Mouse (Mus musculus): ENCODE measurements at regions not wholly inside any gene's neighbourhood (a gene's known extent, or its start where the extent isn't known, plus 50 kb on each side); places are given as distances from the start of the nearest gene placed in this dataset.

GRCm38 (mm10) chr9:115547625-115548325, 237.6 kb upstream of the Stt3b start:
- Histone ChIP-seq H3K27me3 (ENCODE audit: control insufficient read depth, insufficient read depth, insufficient read length) (no peaks in the 10 kb centered on the region), H3ac (ENCODE audit: control insufficient read depth, insufficient read length) (no peak overlapping the region), H3K79me2 (ENCODE audit: control insufficient read depth, insufficient read depth) (no peaks in the 10 kb centered on the region), H3K36me3 (ENCODE audit: control insufficient read depth, insufficient read depth) (no peaks in the 10 kb centered on the region), H3K4me2 (ENCODE audit: low read depth) (no peak overlapping the region), H3K4me3 (no peak overlapping the region)
- TF ChIP-seq CEBPB (IDR thresholded peaks at IDR 0.05; ENCODE audit: insufficient read depth, poor library complexity, severe bottlenecking): no peak
- TF ChIP-seq REST (IDR thresholded peaks at IDR 0.05; ENCODE audit: insufficient read depth, insufficient read length): no peak
- no peak for TF ChIP-seq E2F4 (IDR thresholded peaks at IDR 0.05; ENCODE audit: insufficient read depth)
- no peak for TF ChIP-seq SRF (IDR thresholded peaks at IDR 0.05; ENCODE audit: control insufficient read depth, insufficient read length, low read depth)
- TF ChIP-seq TCF12 (IDR thresholded peaks at IDR 0.05; ENCODE audit: insufficient read depth, poor library complexity, severe bottlenecking): no peak
- TF ChIP-seq MYOG (IDR thresholded peaks at IDR 0.05; ENCODE audit: control insufficient read depth in 1 of 3, insufficient read depth in 1 of 3, insufficient read length in 2 of 3, low read depth in 2 of 3): no peak
- TF ChIP-seq MAX (IDR thresholded peaks at IDR 0.05; ENCODE audit: low read depth): no peak
- no peak for TF ChIP-seq POLR2A (IDR thresholded peaks at IDR 0.05; ENCODE audit: insufficient read length, low read depth)
- no peak for TF ChIP-seq TCF3 (IDR thresholded peaks at IDR 0.05; ENCODE audit: insufficient read length, low read depth)
- no peak for TF ChIP-seq POLR2AphosphoS2 (IDR thresholded peaks at IDR 0.05; ENCODE audit: insufficient read length, low read depth)
- no peak for TF ChIP-seq USF1 (IDR thresholded peaks at IDR 0.05; ENCODE audit: low read depth)
- no peak for TF ChIP-seq MYOD1 (IDR thresholded peaks at IDR 0.05; ENCODE audit: control insufficient read depth in 1 of 3, insufficient read length in 2 of 3, low read depth in 2 of 3)

GRCm38 (mm10) chr9:115548722-115549349, 238.6 kb upstream of the Stt3b start:
- Histone ChIP-seq H3K36me3 (ENCODE audit: control insufficient read depth, insufficient read depth) (no peaks in the 10 kb centered on the region), H3K4me3 (no peak overlapping the region), H3ac (ENCODE audit: control insufficient read depth, insufficient read length) (no peak overlapping the region), H3K79me2 (ENCODE audit: control insufficient read depth, insufficient read depth) (no peaks in the 10 kb centered on the region), H3K4me2 (ENCODE audit: low read depth) (no peak overlapping the region), H3K27me3 (ENCODE audit: control insufficient read depth, insufficient read depth, insufficient read length) (no peaks in the 10 kb centered on the region)
- TF ChIP-seq SRF (IDR thresholded peaks at IDR 0.05; ENCODE audit: control insufficient read depth, insufficient read length, low read depth): no peak
- no peak for TF ChIP-seq TCF3 (IDR thresholded peaks at IDR 0.05; ENCODE audit: insufficient read length, low read depth)
- no peak for TF ChIP-seq MYOD1 (IDR thresholded peaks at IDR 0.05; ENCODE audit: control insufficient read depth in 1 of 3, insufficient read length in 2 of 3, low read depth in 2 of 3)
- TF ChIP-seq E2F4 (IDR thresholded peaks at IDR 0.05; ENCODE audit: insufficient read depth): no peak
- no peak for TF ChIP-seq USF1 (IDR thresholded peaks at IDR 0.05; ENCODE audit: low read depth)
- TF ChIP-seq MYOG (IDR thresholded peaks at IDR 0.05; ENCODE audit: control insufficient read depth in 1 of 3, insufficient read depth in 1 of 3, insufficient read length in 2 of 3, low read depth in 2 of 3): no peak
- no peak for TF ChIP-seq CEBPB (IDR thresholded peaks at IDR 0.05; ENCODE audit: insufficient read depth, poor library complexity, severe bottlenecking)
- no peak for TF ChIP-seq POLR2A (IDR thresholded peaks at IDR 0.05; ENCODE audit: insufficient read length, low read depth)
- TF ChIP-seq TCF12 (IDR thresholded peaks at IDR 0.05; ENCODE audit: insufficient read depth, poor library complexity, severe bottlenecking): no peak
- TF ChIP-seq MAX (IDR thresholded peaks at IDR 0.05; ENCODE audit: low read depth): no peak
- TF ChIP-seq POLR2AphosphoS2 (IDR thresholded peaks at IDR 0.05; ENCODE audit: insufficient read length, low read depth): no peak
- no peak for TF ChIP-seq REST (IDR thresholded peaks at IDR 0.05; ENCODE audit: insufficient read depth, insufficient read length)

GRCm38 (mm10) chr9:115551080-115551479, 240.9 kb upstream of the Stt3b start:
- no peak for TF ChIP-seq CEBPB (IDR thresholded peaks at IDR 0.05; ENCODE audit: insufficient read depth, poor library complexity, severe bottlenecking)
- TF ChIP-seq MYOG (IDR thresholded peaks at IDR 0.05; ENCODE audit: control insufficient read depth in 1 of 3, insufficient read depth in 1 of 3, insufficient read length in 2 of 3, low read depth in 2 of 3): no peak
- TF ChIP-seq POLR2AphosphoS2 (IDR thresholded peaks at IDR 0.05; ENCODE audit: insufficient read length, low read depth): no peak
- TF ChIP-seq SRF (IDR thresholded peaks at IDR 0.05; ENCODE audit: control insufficient read depth, insufficient read length, low read depth): no peak
- no peak for TF ChIP-seq USF1 (IDR thresholded peaks at IDR 0.05; ENCODE audit: low read depth)
- no peak for TF ChIP-seq REST (IDR thresholded peaks at IDR 0.05; ENCODE audit: insufficient read depth, insufficient read length)
- no peak for TF ChIP-seq POLR2A (IDR thresholded peaks at IDR 0.05; ENCODE audit: insufficient read length, low read depth)
- TF ChIP-seq MAX (IDR thresholded peaks at IDR 0.05; ENCODE audit: low read depth): no peak
- no peak for TF ChIP-seq TCF3 (IDR thresholded peaks at IDR 0.05; ENCODE audit: insufficient read length, low read depth)
- no peak for TF ChIP-seq TCF12 (IDR thresholded peaks at IDR 0.05; ENCODE audit: insufficient read depth, poor library complexity, severe bottlenecking)
- no peak for TF ChIP-seq E2F4 (IDR thresholded peaks at IDR 0.05; ENCODE audit: insufficient read depth)
- no peak for TF ChIP-seq MYOD1 (IDR thresholded peaks at IDR 0.05; ENCODE audit: control insufficient read depth in 1 of 3, insufficient read length in 2 of 3, low read depth in 2 of 3)
- H3K36me3 ChIP-seq (ENCODE audit: control insufficient read depth, insufficient read depth): no peaks in the 10 kb centered on the region
- no peaks in the 10 kb centered on the region for H3K27me3 ChIP-seq (ENCODE audit: control insufficient read depth, insufficient read depth, insufficient read length)
- no peak overlapping the region for H3K4me2 ChIP-seq (ENCODE audit: low read depth)
- no peak overlapping the region for H3K4me3 ChIP-seq
- H3K79me2 ChIP-seq (ENCODE audit: control insufficient read depth, insufficient read depth): no peaks in the 10 kb centered on the region
- H3ac ChIP-seq (ENCODE audit: control insufficient read depth, insufficient read length): no peak overlapping the region

GRCm38 (mm10) chr9:115551501-115551900, 241.3 kb upstream of the Stt3b start:
- Histone ChIP-seq H3K27me3 (ENCODE audit: control insufficient read depth, insufficient read depth, insufficient read length) (no peaks in the 10 kb centered on the region), H3K4me3 (no peak overlapping the region), H3K79me2 (ENCODE audit: control insufficient read depth, insufficient read depth) (no peaks in the 10 kb centered on the region), H3K4me2 (ENCODE audit: low read depth) (no peak overlapping the region), H3K36me3 (ENCODE audit: control insufficient read depth, insufficient read depth) (no peaks in the 10 kb centered on the region), H3ac (ENCODE audit: control insufficient read depth, insufficient read length) (no peak overlapping the region)
- TF ChIP-seq SRF (IDR thresholded peaks at IDR 0.05; ENCODE audit: control insufficient read depth, insufficient read length, low read depth): no peak
- no peak for TF ChIP-seq TCF3 (IDR thresholded peaks at IDR 0.05; ENCODE audit: insufficient read length, low read depth)
- TF ChIP-seq TCF12 (IDR thresholded peaks at IDR 0.05; ENCODE audit: insufficient read depth, poor library complexity, severe bottlenecking): no peak
- TF ChIP-seq POLR2A (IDR thresholded peaks at IDR 0.05; ENCODE audit: insufficient read length, low read depth): no peak
- no peak for TF ChIP-seq CEBPB (IDR thresholded peaks at IDR 0.05; ENCODE audit: insufficient read depth, poor library complexity, severe bottlenecking)
- TF ChIP-seq E2F4 (IDR thresholded peaks at IDR 0.05; ENCODE audit: insufficient read depth): no peak
- no peak for TF ChIP-seq POLR2AphosphoS2 (IDR thresholded peaks at IDR 0.05; ENCODE audit: insufficient read length, low read depth)
- no peak for TF ChIP-seq REST (IDR thresholded peaks at IDR 0.05; ENCODE audit: insufficient read depth, insufficient read length)
- no peak for TF ChIP-seq USF1 (IDR thresholded peaks at IDR 0.05; ENCODE audit: low read depth)

Data from myocyte (in vitro differentiated cells).